Mouse (Mus musculus) right cerebral cortex, adult 18-20 months (tissue): Measurements from ENCODE around the gene Foxp1.

Experiments
- DNase-seq: peaks from one replicate; pipeline ENCODE4 v3.0.0; 2022; ENCODE audit warnings: mixed read lengths

The Foxp1 gene

DNA sequence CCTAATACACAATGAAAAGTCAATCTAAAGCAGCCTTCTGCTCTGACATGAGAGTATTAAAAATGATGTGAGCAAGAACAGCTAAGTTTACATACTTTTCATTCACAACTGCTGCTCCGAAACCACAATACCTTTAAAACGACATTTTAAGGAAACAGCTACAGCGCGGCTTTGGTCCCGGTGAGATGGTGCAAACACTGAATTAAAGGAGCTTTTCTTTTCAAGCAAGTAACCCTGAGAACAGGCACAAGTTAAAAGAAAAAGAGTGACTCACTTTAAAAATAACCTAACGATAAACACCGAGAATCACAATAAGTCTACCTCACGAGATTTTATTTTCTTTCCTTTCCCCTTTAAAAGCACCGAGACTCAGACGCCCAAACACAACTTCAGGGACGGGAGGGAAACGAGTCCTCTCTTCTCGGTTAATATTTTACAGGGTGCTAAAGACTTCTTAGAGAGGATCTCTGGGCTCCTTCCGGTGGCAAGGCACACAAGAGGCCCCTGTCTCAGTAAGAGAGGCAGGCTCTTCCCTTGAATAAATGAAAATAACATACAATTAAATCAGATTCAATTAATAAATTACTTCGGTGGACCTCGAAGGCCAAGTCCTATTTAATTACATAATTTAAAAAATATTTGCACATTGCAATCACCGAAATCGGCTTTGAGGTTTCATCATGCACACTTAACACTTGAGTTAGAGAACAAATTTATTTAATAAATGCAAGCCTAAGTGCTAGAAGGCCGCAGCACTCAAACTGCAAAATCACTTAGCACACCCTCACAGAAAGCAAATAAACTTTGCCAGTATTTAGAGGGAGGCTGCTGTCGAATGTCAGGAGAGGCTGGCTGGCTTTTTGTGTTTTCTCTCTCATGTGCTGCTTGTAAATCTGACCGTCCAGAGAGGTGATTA, 246.9 kb downstream of the Foxp1 start:
- no peak for DNase-seq

DNA sequence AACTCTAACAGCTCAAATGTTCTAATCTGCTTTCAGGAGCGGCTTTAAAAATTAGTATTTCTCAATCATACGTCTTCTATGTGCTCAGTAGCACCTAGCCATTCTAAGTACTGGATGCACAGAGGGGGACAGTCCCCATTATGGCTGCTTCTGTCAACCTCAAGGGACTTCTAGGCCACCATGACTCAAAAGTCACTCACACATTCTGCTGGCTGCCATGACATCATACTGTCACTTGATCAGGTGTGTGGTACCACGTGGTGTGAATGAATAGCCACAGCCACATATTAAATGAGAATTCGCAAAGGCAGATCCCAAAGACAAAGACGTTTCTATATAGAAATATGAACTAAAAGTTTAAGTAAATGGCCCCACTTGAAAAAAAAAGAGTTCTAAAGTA, 247.9 kb downstream of the Foxp1 start:
- no peak for DNase-seq

DNA sequence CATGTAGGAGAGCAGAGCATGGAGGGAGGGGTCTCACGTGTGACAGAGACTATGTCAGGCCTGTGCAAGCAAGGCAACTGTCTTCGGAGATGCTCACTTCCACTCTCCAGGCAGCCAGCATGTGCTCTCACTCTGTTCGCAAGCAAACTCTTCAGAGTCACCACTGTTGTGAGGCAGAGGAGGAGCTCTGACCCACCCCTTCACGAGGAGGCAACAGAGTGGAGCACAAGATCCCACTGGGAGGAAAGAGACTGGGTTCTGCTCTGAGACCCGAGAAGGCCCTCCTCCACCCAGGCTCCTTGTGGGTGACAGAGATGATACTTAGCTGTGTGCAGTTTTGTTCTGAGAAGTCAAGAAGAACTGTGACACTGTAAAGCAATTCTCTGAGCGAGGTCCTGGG, 248.3 kb downstream of the Foxp1 start:
- DNase-seq = no peak

DNA sequence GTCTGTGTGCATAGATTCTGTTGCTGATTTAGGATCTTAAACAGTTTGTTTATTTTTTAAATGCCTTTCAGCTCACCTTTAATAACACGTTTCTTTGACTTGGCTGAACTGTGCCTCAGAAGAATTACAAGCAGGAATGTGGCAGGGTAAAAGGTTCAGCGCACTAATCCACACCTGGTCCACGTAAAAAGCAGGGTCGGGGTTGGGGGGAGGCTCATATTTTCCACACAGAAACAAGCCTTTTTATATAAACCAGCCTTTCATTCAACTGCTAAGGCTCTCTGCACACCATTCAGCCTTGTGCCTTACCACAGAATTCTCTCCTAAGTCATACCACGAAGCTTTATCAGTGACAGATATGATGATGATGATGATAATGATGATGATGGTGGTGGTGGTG, 249.3 kb downstream of the Foxp1 start:
- no peak for DNase-seq

DNA sequence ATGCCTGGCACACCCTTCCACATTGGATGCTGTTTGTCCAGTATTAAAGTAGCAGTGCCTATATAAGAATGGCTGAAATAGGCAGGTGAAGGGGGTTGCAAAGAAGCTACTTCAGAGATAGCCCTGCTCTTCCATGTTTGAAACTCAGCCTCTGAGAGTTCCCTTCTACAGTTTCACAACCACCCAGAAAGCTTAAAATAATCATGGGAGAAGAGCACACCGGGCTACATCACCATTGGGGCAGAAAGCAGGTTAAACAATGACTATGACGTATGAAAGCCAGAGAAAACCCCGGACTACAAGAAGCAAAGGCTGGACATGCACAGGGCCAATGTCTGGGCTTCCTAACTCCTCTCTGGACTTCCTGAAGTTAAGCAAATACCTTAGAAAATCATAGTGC, 250.3 kb downstream of the Foxp1 start:
- no peak for DNase-seq

GRCm38 (mm10) chr6:99271741-99272140, 250.8 kb downstream of the Foxp1 start:
- DNase-seq = no peak

DNA sequence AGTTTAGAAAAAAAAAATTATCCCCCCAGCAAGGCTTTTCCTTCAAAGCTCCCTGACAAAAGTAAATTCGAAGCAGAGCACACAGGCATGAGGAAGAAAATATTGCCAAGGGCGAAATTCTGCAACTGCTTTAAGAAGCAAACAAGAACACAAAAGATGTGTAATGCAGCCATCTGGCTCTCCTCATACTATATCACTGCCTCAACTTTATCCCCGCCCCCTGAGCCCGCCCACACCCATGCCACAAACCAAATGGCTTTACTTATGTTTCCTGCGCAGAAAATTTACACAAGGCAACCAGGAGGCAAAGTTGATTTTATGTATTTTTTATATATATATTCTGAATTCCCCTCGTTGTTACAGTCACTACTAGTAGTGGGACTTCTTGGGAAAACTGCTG, 252.6 kb downstream of the Foxp1 start:
- peak; percentile 39 for DNase-seq

DNA sequence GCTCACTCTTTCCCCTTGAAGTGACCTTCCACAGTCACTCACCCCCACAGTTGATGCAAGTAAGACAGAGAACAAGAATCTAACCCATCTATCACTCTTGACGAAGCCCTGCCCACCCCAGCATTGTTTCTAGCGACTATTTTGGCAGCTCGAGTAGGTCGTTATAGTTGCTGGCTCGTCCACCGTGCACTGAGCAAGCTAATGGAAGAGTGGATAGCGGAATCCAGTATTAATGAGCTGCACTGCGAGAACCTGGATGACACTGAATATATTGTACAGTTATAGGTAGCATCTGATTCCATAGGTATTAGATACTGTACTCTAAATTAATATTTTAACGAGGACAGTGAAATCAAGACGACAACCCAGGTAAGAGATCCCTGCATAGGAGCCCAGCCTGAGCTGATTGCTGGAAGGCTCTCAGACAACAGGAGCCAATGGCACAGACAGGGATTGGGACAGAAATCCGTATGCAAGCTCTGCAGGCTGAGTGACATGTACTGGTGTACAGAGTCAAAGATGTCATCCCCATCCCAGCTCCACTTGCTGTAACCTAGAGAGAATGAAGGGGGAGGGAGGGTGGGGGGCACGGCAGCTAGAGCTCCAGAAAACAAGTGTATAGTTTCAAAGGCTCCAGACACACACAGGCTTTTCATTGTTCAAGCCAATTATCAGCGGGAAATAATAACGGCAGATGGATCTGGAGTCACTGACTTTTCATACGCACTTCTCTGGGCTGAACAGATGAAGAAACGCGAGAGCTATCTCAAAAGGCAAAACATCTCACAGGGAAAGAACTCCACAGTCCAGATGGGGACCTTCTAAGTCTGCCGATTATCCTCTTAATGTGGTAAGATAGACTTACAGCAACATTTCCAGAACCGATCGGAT, 254.1 kb downstream of the Foxp1 start:
- no peak for DNase-seq

GRCm38 (mm10) chr6:99265945-99266656, 256.4 kb downstream of the Foxp1 start:
- peak; percentile 31 for DNase-seq

DNA sequence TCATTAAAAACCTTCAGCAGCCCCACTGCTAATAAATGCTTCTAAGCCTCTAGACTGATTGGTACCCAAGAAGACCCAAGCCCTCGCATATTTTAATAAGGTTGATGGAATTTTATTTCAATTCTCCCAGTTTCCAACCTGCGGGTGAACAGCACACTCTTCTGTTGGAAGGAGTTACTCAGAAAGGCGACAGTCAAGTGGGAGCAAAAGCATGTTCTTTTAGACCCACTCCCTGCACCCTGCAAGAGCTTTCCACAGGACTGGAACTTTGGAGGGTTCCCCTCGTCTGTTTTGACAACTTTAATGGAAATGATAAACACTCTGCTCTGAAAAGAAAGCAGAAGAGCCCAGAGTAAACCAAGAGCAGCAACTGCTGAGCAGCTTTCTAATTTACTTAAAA, 257.3 kb downstream of the Foxp1 start:
- DNase-seq = no peak

GRCm38 (mm10) chr6:99264192-99265093, 258.1 kb downstream of the Foxp1 start:
- no peak for DNase-seq

DNA sequence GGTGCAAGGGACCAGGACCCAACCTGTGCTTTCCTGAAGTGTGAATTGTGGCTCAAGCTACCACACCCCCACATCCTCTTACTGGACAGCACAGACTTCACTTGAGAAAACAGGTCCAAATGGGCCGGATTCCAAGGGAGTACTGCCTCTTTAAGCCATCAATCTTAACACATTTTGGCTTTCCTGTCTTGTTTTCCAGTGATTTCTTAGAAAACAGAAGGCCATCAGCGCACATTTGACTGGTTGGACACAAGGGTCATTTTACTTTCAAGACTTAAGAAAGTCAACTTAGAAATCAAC, 258.7 kb downstream of the Foxp1 start:
- DNase-seq = no peak

DNA sequence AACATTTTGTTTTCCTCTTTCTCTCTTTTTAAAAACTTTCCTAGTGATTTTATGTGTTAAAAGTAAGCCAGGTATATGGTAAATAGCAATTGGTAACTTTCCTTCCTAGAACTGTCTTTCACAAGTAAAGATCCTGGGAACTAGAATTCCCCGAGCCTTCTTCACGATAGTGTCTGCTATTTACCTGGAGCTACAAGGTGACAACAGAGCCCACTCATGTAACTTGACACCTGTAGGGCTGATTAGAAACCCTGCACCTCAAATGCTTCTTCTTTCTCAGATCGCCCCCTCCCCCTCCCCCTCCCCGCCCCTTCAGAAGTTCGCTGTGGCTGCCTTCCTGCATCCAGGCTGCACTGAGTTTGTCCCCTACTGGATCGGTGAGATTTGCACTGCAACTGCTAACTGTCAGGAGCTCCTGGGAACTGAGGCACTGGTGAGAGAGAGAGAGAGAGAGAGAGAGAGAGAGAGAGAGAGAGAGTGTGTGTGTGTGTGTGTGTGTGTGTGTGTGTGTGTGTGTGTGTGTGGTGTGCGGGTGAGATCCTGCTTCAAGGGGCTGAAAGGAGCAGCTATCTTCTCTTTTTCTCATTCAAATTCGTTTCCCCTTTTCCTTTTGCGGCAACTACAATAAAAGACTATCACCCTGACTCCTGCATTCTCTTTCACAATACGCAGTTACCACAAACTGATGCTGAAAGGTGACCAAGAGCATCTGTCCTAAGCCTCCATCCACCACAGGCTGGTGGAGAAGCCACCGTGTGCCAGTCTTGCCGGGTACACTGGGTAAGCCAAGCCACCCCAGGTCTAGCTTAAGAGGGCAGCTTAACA, 259.2 kb downstream of the Foxp1 start:
- DNase-seq = no peak

- DNase-seq = no peak
These were observed 260.8 kb downstream of the Foxp1 start for GRCm38 (mm10) chr6:99261737-99262130.

DNA sequence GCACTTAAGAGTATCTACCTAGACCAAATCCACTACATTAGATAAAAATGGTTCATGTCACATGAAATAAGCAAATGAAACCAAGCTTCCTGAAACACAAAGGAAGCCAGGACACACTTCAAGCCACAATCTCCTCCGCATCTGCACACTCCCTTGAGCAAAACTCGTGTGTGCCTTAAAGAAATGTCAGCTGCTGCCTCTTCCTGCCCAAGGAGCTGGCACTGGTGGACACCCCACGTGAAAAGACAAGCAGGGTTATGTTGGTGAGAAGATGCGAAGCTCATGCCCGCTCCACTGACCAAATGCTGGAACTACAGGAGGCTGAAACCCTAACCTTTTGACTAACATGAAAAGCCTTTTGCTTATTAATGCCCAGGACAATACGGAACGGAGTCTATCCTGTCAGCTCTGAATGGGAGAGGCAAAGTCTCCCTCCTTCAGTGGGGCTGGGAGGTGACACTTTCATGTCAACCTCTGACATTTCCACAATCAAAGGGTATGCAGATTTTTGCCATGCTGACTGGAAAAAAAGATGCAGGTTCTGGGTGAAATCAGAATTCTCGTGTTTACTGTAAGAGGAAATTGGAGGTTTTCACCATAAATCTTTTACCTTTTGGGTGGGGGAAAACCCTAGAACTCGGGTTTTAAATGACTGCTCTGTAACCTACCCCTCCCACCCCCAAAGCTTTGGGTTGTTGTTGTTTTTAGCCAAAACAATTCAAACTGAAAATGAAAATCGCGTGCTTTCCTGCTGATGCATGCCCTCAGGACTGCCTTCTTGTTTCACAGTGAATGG, 261.4 kb downstream of the Foxp1 start:
- no peak for DNase-seq

DNA sequence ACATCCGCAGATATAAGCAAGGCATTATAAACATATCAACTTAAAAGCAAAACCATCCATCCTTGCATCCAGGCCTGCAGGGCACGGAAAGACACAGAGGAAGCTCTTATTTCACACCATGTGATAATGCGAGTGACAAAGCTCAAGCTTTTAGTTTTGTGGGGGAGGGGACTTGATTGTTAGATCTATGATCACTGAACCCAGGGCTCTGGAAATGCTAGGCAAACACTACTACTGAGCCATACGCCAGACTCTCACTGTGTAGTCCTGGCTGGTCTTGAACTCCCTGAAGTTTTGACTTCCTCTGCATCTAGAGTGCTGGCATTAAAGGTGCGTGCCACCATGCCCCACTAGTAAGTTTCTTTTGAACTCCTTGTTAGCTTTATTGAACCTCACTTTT, 264.2 kb downstream of the Foxp1 start:
- DNase-seq = no peak

- DNase-seq = no peak
These were observed 264.8 kb downstream of the Foxp1 start for GRCm38 (mm10) chr6:99257676-99258075.

DNA sequence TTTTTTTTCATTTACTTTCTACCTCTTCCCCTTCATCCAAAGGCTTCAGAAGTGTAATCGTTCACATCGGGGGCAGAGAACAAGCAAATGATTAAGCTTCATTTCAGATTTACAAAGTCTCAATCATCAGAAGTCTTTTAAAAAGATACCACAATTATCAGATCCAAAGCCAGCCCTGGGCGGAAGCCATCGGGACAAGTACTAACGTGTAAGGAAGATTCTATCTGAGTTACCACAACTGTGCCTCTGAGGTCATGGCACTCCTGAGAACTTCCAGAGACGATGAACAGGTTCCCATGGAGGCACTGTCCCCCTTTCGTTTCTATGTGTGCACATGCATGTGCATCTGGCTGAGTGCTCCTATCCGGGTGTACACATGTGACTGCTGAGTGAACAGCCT, 269.2 kb downstream of the Foxp1 start:
- DNase-seq = no peak

DNA sequence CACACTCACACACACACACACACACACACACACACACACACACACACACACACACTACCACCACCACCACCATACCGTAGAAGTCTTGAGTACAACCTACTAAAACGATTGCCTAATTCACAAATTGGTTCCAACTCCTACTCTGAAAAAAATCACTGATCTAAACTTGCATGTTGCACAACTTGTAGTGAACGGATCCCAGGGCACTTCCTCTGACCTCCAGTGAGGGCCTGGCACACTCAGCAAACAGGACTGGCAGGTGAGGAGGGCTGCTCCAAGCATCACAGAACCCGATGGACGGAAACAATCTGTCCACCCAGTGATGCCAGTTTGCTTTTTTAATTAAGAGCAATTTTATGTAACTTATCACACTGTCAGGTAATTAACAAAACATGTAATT, 269.7 kb downstream of the Foxp1 start:
- DNase-seq = no peak

DNA sequence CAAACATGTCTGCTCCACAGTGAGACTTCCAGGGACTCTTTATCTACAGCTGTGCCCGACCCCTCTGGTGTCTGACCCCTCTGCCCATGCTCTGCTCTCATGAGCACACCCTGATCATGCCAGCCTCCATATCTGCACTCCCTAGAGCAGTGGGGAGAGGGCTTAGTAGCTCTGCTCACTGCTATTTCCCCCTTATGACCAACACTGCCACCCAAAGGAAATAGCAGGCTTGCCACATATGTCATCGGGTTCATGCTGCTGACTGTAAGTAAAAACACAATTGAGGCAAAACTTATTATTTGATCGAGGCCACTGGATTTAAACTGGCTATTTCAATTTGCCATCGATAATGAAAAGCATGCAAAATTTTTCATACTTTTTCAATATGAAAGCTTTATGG, 270.6 kb downstream of the Foxp1 start:
- no peak for DNase-seq

- DNase-seq = no peak
These were observed 271.3 kb downstream of the Foxp1 start for GRCm38 (mm10) chr6:99251222-99251621.
